Mouse (Mus musculus): ENCODE results near the gene Rassf8.

DNA sequence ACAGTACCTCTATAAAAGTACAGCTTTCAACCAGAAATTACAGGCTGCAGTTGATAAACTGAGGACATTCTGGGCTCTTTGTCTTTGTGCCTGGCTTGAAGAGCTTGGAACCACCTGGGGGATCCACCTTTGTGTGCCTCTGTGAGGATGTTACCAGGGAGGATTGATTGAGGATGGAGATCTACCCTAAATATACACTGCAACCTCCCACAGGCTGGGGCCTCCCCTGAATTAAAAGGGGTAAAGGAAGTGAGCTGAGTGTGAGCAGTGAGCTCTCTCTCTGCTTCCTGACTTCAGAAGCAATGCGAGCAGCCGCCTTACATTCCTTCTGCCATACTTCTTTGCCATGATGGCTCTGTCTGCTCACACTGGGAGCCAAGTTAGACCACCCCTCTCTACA, 10.4 kb upstream of the Rassf8 start:
- TF ChIP-seq POLR2A (IDR thresholded peaks at IDR 0.05; ENCODE audit: borderline replicate concordance, low read depth, low read length) (no peak), CTCF (IDR thresholded peaks at IDR 0.05; ENCODE audit: low read depth, low read length) (no peak)
